Mouse (Mus musculus) adrenal gland (tissue): ENCODE results near the gene Rnls.

Source experiments
- intact Hi-C: fragments of 180-260 bp; cut with DNase I; formaldehyde crosslinking; loops from one replicate; pipeline ENCODE4 v1.15.1; 2025

Gene Rnls

DNA sequence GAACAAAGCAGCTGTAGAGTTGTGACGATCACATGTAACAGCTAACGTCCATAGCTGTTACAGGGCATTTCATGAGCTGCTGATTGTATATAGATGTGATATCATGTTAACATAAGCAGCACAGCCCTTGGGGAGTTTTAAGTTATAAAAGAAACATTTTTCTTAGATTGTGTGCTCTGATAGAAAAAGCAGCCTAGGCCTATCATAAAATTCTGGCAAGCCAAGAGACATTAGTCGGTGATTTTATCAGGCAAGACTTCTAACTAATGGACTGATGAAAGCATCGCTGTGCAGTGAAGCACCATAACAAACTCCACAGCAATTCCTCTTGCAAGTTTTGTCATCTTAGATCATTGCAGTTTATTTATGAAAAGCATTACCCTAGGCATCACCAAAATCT, 190.9 kb downstream of the Rnls start:
- intact Hi-C loops: no loop called here

DNA sequence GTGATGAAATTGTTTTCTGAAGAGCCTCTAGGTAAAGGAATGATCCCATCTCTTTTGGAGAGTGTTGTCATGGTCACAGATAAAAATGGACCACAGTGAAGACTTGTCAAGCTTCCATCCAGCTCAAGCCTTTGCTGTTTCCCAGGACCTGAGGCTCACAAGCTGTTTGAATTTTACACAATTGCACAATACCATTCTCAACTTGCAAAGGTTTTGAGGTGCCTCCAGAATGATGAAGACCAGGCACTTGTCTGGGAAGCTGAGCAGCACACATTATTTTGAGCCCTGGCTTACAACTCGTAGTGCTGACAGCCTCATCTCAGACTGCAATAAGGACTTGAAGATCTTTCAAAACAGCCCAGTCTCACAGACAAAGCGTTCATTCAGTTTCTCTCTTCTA, 200.0 kb downstream of the Rnls start:
- intact Hi-C loops: no loop called here

DNA sequence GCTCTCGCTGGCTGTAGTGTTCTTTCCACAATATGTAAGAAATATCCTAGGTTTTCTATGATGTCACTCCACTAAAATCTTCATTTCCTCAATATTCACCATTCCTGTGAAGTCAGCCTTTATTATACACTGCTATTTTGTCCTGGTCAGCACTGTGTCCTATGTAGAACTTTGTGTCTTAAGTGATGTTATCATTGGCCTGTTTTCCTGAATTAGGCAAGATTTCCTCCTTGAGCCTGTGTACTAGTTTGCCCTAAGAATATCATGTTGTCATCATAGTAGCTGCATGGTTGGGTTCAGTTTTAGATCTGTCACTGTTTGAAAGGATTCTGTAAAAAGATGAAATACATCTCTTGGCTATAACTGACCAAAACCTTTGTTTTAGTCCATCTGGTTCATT, 203.3 kb downstream of the Rnls start:
- intact Hi-C loops: no loop called here

DNA sequence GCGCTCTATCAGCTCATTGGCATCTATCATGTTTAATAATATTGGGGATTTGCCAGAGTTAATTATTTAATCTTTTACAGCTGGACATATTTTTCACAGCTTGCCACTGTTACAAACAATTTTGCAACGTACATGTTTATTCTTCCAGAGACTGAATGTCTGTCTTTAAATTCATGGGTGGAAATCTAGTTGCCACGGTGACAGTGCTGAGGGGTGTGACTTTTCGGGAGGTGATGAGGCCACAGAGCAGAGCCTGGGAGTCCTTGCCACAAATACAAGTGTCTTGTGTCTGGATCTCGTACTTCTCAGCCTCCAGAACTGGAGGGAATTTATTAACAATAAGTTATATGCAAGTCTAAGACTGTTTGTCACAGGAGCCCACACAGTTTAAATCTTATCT, 212.5 kb downstream of the Rnls start:
- intact Hi-C loops: no loop called here

DNA sequence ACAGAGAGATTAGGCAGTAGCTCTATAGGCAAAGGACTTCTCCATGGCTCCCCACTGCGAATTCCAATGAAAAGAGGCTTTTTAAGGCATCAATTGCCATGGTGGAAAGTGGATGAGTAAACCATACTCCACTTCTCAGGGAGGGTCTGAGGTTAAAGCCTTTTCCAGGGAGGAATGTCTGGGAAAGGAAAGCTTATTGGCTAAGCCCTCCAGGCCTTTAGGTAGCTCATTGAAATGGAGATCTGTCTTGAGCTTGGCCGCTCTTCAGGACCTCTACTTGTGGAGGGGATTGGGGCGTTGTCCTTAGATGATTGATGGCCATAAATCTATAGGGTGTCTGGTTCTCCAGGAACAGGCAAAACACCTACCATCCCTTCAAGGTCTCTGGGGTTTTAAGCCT, 213.2 kb downstream of the Rnls start:
- intact Hi-C loops: no loop called here

DNA sequence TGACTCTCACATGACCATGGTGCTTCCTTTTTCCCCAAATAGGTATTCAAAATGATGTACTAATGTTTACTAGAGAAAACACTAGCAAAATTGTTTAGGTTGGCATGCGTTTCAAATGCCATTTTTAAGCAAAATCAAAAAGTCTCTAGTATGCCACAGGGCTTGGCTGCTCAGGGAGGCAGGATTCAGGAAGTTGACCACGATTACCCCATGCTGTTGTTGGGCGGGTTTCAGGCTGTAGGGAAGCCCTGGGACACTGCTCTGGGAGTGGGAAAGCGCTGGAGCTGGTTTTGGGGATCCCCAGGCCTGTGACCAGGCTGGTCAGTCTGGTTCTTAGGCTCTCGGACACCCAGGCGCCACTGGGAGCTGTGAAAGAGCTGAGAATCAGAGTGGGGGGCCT, 213.7 kb downstream of the Rnls start:
- intact Hi-C loops: no loop called here

DNA sequence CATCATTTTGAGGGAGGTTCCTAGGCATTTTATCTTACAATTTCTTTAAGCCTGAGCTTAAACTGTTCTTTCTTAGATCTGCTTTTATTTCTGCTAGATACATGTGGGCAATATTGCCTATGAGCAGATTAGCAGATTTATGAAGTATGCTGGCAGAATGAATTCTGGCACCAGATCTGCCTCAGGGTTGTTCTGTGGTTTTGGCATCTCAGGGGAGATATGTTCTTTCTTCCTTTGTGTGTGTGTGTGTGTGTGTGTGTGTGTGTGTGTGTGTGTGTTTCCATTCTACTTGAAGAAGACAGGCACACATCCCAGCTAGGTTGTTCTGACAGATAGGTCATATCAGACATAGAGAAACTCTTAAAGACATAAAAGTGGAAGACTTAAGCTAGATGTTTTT, 218.1 kb downstream of the Rnls start:
- intact Hi-C loops: no loop called here

DNA sequence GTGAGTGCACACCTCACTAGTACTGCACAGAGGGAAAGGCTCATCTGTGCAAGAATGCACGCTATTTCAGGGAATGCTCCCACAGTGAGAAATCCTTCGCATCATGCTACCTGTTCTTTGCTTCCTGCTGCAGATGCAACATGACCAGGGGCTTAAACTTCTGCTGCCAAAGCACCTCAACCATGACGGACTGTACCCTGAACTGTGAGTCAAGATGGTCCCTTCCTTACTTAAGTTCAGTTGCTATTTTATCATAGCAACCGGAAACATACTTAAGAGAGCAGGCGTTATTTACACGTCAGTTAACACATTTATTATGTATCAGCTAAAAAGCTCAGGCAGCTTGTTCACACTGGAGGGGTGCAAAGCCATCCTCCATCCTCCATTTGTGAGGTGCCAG, 222.2 kb downstream of the Rnls start:
- intact Hi-C loops: no loop called here

DNA sequence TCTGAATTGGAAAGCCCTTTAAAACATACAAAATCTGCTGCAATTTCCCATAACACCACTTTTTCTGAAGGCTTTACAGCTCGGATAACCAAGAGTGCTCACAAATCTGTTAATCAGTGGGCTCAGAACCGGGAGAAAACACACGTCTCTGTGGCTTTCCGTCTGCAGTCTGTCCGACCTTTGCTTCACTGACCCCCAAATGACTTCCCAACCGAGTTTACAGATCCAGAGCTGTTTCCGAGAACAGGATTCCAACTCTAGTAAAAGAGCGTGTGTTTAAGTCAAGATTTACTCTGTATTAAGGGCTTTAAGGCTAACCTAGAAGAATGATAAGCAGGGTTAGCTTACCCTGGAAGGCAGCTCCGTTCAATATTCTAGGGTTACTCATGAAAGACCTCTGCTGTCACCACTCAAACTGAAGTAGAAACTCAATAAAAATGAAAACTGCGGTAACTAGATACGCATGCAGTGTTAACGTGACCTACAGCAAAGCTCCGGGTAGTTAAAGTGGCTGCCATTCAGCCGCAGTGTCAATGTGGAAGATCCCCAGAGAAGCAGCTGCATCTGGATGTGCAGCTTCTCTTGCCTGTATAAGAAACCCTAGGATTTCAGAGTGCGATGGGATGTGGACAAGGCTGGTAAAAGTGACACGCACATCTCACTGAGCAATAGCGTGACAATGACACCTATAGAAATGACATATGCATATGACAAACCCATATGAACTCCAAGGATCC, 224.4 kb downstream of the Rnls start:
- intact Hi-C loops: no loop called here

DNA sequence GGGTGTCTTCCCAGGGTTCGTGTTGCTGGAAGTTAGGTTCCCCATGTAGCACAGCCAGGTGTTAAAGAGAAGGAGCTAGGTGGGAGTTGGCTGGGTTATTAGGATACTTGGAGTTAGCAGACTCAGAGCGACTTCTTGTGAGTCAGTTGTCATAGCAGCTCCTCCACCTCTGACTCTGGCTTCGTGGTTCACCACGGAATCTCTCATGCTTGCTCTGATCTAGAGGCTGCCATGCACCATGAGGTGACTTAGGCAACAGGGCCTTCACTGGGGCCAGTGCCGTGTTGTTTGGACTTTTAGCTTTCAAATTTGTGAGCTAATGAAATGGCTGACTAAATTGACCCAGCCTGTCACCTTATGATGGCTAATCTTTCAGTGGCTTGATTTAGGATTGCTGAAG, 227.3 kb downstream of the Rnls start:
- intact Hi-C loops: no loop called here

DNA sequence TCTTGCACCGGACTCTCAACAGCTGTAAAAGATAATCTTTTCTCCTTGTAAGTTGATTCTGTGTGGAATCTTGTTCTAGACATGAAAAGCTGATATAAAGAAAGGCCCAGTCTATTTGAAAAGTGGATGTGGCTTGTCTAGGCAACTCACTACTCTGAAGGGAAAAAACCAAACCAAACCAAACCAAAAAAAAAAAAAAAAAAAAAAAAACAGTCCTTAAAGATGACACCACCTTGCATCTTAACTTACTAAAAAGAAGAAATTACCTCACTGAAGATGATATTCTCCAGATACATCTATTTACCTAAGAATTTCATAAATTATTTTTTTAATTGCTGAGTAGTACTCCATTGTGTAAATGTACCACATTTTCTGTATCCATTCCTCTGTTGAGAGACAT, 230.2 kb downstream of the Rnls start:
- intact Hi-C loops: no loop called here

DNA sequence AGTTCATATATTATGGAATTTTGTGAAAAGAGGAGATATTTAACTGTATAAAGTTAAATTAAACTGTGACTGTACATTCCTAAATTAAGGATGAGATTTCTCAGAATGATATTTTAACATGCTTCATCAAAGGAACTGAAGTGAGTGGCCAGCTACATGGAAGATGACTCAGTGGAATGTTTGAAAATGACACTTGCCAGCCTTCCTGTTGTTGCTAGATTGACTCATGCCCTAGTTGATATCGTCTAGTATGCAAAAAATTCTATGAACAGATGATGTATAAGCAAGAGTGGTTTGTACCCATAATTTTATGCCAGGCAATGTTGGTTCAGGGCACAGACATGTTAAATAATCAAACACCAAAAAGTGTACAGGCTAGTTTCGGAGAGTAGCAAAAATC, 232.2 kb downstream of the Rnls start:
- intact Hi-C loops: no loop called here

DNA sequence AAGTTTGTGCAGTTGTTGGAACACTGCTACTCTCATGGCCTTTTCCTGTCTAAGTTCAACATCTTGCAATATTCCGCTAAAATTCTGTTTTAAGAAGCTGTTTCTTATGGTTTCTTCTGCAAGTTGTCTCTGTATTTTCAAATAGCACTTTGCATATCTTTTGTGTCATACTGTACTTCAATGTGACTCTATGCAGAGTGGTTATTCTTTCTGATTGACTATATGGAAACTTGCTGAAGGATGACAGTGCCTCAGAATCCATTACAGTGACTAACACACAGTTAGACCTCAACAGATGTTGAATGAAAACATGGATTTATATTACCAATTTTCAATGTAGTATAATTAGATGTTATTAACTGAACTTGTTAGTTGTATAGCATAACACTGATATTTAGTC, 232.9 kb downstream of the Rnls start:
- intact Hi-C loops: no loop called here

DNA sequence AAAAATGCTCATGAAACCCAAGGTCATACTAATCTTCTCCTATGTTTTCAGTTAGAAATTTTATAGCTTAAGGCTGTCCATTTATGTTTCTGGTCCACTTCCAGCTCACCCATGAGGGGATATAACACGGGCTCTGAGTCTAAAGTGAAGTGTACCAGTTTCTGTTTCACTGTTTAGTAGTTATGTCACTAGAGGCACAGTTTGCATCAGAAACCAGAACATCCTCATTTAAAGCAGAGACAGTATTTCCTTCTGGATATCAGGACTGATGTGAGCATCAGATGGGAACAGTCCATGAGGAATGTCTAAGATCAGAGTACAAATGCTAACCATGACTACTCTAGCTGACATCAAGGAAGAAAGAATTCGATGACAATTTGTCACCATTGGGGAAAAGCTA, 233.9 kb downstream of the Rnls start:
- intact Hi-C loops: no loop called here

DNA sequence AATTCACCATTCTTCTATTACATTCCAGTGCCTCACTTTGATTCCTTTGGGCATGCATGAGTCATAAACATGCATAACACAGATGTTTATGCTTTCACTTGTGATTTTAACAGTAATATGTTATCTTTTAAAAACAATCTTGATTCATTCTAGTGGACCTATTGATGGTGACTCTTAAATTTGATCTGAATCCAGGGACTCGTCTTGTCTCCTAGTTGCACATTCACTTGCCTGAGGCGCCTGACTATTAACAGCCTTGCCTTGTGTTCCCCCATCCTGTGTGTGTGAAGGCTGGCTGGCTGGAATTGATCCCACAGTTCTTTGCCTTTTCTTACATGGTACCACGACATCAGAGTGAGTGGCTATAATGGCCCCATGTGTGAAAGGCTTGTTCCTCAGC, 243.7 kb downstream of the Rnls start:
- intact Hi-C loops: no loop called here

DNA sequence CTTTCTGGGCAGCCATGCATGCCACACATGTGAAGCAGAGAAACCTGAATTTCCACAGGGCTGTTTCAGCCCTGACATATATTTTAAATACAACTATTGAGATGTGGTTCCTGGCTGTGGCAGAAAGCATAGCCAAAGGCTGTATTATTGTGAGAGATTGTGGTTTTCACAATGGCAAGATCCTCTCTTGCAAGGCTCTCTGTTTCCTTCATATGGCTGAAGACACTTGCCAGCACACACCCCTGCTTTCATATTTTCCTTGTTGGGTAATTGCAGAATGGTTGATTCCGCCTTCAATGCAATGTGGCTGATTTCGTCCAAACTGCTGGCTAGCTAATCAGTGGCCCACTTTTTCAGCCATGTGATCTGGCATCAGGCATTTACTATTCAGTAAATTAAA, 248.9 kb downstream of the Rnls start:
- intact Hi-C loops: no loop called here

DNA sequence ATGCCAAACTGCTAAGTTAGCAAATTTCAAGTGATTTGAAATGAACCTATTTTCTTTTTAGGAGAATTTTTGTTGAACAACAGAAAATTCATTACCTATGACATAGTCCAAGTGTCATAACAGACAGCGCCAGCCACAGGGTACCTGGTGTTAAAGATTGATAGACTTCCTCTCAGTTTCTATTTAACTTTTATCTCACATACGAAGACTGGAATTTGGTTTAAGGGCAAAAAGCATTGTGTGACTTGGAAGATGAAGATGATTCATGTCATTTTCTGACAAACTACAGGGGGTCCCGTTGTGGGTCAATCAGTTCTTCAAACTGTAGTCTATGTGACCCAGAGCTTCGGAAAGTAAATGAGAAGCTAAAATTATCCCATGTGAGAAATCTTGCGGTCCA, 254.8 kb downstream of the Rnls start:
- intact Hi-C loops: no loop called here

DNA sequence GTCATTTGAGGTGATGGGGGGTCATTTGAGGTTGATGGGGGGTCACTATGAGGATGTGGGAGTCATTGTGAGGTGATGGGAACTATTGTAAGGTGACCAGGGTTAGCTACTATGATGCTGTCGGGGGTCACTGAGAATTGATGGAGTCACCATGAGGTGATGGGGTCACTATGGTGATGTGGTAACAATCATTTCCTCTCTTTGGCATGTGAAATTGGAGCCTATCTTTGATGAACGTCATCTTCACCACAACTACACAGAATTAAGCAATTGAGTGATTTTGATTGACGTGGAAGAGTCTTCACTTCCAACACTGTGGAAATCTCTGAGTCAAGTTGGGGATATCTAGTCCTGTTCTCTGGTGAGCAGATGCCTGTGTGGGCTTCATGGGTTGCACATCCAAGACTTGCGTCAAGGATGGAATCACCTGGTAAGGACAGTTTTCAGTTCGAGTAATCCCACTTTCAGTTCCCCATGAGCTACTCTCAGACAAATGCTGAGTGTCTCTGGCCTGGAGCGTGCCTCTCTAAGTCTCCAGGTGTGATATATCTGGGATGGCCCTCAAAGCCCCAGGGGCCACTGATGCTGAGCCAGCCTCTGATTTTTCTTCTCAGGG, 269.4 kb downstream of the Rnls start:
- intact Hi-C loops: loop anchor here (5.0 kb wide), 1 partner anchor 105 kb away; no protein-coding TSS in a partner anchor

DNA sequence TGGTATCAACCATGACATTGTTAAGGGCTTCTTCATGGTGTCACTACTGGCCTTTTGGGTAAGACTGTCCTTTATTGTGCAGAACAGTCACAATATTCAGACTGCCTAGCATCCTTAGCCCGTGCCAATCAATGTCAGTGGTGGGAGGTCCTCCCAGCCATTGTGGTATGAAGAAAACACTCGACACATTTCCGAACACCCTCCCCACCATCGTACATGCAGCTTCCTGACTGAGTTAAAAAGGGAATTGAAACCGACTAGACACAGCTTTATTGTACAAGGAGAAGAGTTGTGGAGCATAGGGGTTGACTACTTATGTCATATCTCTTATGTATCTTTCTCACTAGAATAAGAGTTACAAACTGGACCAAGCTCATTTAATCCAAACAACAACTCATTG, 272.1 kb downstream of the Rnls start:
- intact Hi-C loops: loop anchor here (5.0 kb wide), 1 partner anchor 107 kb away; no protein-coding TSS in a partner anchor

DNA sequence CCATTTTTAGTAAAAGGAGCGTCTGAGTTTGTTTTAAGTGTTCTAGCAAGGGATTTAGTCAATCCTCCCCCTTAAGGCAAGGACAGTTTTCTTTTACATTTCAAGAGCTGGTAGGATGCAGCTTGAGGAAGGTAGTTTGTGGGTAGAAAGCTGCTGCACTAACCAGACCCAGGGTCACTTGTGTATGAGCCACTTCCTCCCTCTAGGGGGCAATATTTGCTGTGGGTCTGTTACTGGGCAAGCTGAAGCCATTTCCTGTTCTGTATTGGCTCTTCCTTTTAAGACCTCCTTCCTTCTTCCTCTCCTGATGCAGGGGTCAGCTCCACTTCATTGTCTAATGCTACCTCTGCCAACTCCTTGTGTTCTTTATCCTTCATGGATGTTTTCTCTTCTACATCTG, 273.2 kb downstream of the Rnls start:
- intact Hi-C loops: no loop called here

DNA sequence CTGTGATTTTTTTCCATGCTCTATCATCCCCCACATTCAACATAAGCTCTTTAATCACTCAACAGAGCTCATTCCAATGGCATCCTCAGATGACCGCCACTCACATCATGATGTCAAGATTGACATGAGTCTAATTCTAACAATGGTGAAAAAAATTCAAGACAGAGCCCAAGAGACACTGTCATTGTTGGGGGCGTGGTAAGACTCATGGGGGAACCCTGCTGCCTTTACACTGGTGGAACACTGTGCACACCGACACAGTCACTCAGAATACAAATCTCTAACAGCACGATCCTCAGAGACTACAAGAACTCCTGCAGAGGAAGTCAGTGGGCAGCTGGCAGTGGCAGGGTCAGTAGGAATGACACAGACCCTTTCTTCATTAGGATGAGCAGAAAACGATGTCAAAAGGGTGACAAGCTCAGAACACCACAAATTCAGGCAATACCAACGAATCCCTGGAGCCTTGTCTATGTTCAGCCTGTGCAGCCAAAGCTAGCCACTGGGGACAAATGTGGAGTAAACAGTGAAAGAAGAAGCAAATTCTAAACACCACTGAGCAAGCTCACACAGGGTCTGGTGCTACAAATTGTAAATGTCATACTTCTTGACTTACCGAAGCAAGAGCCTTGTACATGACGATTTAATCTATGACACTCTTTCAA, 277.3 kb downstream of the Rnls start:
- intact Hi-C loops: no loop called here

DNA sequence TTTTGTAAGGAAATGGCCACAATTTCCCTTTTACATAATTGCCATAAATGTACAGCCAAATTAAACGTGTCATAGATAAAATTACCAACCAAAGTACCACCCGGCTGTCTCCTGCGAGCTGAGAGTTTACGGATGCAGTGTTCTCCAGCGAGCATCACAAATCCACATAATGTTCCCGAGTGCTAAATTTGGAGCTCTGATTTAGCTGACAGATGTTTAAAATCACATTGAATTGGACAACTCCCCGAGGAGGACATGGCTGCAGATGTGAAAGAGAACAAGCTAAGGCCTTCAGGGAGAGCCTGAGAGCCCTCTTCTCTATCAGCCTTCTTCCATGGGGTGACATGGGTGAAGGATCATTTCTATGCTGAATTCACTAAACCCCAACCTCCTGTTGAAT, 278.3 kb downstream of the Rnls start:
- intact Hi-C loops: no loop called here

DNA sequence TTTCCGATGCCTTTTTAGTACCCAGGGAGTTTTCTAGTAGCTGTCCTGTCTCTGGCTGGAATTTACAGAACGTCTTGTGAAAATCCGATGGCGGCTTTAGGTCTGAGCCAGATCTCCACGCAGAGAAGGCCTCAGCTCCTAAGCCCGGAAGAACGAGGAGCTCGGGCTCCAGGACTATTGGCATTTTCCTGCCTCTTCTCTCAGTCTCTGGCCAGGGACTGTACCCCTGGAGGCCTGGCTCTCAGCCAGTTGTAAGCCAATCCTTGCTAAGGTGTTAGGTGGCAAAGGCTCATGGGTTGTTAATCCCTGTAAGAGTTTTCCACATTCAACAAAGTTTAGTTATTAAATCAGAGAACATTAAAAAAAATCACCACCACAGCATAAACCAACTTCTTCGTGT, 281.7 kb downstream of the Rnls start:
- intact Hi-C loops: no loop called here
